Mouse (Mus musculus): ENCODE measurements around the gene Mrnip.
A peak's percentile ranks its signal among the peaks of the same experiment; 100 is the strongest.
"Not testable (repeated sequence)": the region's sequence is repeated elsewhere in the genome, so short reads cannot be mapped to it uniquely, and the experiment has no call there.

The Mrnip gene

DNA sequence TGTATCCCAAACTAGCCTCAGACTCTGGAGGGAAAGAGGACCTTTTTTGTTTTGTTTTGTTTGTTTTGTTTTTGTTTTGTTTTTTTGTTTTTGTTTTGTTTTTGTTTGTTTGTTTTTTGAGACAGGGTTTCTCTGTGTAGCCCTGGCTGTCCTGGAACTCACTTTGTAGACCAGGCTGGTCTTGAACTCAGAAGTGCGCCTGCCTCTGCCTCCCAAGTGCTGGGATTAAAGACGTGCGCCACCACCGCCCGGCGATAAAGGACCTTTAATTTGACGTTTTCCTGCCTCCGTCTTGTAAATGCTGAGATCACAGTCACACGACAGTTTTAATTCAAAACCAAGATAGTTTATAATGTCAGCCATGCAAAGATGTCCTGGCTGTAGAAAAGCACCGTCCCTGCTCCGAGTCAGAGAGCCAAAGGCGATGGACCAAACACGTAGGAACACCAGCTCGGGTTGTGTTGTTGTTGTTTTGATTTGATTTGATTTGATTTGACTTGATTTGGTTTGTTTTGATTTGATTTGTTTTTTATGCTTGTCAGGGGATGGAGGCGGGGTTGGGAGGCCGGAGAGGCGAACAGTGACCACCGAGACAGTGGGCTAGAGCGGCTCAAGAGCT is at the start of gene Mrnip:
Gene Mrnip, plus strand, starts transcription at position 334 of the 619 bp plus-strand sequence.
- DNase-seq: not testable (repeated sequence)

- no peak for DNase-seq
Measured at GRCm38 (mm10) chr11:50127781-50128180, 46.5 kb upstream of the Mrnip start.

- peak; percentile 90 for DNase-seq
Measured at GRCm38 (mm10) chr11:50130811-50131766, 43.2 kb upstream of the Mrnip start, which contains the start of gene Tbc1d9b. Tbc1d9b (plus strand) TSS chr11:50131396.

- DNase-seq: no peak
Measured at GRCm38 (mm10) chr11:50131801-50132201, 42.4 kb upstream of the Mrnip start.

GRCm38 (mm10) chr11:50132265-50132664 is 42.0 kb upstream of the Mrnip start:
- DNase-seq: no peak

GRCm38 (mm10) chr11:50134136-50134859 is 39.9 kb upstream of the Mrnip start:
- DNase-seq: no peak

GRCm38 (mm10) chr11:50138206-50138822 is 35.9 kb upstream of the Mrnip start:
- no peak for DNase-seq

DNA sequence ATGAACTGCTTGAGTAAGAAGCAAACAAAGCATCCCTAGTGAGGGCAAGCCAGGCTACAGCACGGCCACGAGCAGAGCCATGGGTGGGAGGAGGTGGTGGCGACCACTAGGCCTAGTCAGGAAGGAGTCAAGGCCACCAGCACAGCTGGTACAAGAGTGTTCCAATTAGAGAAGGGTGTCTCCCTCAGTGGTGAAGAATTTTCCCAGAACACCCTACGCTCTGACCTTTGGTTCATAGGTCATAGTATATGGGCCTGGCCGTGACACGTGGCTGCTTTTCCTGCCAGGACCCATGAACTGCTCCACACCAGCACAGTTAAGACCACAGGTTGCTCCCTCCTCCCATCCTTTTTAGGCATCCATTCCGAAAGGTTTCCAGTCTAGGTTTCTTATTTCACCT is 34.7 kb upstream of the Mrnip start:
- no peak for DNase-seq

DNA sequence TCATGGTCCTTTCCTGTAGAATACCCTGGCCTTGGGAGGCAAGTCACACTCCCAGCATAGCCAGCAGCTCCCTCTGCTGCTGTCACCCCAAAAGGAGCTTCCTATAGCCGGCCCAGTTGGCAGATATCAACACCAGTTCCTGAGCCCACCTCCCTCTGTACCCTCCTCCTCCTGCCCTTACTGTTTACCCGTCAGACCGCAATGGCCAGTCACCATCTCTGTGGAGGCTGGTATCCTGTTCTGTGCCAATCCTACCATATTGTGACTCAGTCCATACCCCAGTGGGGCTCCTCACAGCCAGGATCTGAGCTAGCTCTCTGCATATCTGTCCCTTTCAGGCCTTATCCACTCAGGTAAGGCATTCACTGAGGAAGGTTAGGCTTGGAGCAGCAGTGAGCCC is 28.7 kb upstream of the Mrnip start:
- DNase-seq: no peak

DNA sequence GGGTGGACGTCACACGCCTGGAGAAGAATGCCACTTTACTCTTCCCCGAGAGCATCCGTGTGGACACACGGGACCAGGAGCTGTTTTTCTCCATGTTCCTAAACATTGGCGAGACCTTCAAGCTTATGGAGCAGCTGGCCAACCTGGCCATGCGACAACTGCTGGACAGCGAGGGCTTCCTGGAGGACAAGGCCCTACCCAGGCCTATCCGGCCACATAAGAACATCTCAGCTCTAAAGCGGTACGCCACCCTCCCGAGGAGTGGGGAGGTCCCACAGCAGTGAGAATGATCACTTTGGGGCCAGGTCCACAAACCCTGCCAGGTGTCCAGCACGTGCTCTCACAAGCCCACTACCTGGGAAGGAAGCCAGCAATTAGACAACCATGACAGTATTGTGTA is 28.1 kb upstream of the Mrnip start:
- DNase-seq: no peak

GRCm38 (mm10) chr11:50147267-50147957 is 26.8 kb upstream of the Mrnip start:
- no peak for DNase-seq

DNA sequence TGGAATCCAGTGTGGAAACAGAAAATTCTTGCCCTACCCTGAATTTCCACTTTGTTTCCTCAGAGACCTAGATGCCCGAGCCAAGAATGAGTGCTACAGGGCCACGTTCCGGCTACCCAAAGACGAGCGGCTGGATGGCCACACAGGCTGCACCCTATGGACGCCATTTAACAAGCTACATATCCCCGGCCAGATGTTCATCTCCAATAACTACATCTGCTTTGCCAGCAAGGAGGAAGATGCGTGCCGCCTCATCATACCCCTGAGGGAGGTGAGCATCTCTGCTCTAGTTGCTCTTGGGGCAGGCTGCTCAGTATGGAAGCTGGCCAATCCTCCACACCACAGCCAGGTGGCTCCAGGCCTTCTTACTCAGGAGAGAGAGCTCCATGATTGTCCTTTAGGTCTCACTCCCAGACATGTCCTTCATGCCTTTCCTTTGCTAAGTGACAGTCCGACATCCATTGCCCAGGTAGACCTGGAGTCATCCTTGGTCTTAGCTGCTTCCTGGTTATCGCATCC is 26.2 kb upstream of the Mrnip start:
- DNase-seq: no peak

GRCm38 (mm10) chr11:50149200-50149599 is 25.0 kb upstream of the Mrnip start:
- DNase-seq: no peak

- no peak for DNase-seq
Measured at GRCm38 (mm10) chr11:50149603-50150150, 24.6 kb upstream of the Mrnip start.

DNA sequence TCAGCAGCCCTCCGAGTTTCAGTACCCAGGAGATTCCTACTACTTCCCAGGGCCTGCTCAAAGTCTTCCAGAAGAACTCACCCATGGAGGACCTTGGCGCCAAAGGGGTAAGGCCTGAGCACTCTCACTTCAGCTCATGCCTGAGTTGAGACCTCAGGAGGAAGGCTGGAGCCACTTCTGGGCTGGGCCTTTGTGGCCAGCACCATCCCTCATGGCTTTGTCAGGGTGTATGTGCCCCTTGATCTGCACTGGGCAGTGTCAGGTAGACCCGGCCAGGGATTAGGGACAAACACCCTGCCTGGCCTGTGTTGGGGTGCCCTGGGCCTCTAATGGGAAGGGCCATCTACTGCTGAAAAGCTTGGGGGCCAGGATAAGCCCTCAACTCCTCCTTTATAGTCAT is 22.9 kb upstream of the Mrnip start:
- DNase-seq: no peak

GRCm38 (mm10) chr11:50154166-50154565 is 20.1 kb upstream of the Mrnip start:
- no peak for DNase-seq

DNA sequence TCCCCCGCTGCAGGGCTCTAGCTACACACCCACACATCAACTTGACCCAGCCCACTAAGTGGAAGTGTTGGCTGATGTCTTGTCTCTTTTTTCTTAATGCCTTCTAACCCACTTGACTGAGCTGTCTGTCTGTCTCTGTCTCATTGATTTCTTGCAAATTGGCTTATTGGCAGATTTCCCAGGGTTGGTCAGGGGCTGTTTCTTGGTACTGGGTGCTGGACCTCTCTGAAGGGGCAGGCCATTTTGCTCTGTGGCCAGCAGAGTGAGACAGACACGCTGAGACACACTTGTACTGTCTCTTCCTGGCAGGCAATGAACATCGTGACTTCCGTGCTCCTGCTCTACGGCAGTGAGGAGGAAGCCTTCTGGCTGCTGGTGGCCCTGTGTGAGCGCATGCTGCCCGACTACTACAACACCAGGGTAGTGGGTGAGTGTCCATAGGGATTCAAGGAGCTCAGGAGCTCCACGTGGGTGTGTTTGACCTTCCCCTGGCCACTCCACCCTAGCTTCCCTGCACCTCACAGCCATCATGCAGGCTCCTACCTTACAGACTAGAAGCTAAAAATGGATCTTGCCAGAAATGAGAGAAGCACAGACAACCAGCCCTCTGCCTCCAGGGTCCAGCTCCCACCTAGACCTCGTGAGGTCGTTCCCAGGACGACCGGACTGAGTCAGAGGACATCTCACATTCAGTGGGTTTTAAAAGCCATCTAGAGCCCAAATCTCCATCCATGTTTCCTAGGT is 19.3 kb upstream of the Mrnip start:
- DNase-seq: no peak

DNA sequence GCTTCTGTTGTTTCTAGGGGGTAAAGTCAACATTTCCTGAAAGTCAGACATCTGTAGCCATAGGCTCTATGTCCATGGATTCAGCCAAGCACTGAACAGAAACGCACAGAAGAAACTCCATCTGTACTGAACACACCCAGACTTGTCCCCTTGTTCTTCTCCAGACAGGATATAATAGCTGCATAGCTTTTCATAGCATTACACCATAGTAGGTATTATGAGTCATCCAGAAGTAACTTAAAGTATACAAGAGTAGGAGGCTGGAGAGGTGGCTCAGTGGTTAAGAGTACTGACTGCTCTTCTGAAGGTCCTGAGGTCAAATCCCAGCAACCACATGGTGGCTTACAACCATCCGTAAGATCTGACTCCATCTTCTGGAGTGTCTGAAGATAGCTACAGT is 18.5 kb upstream of the Mrnip start:
- no peak for DNase-seq

- DNase-seq: no peak
Measured at GRCm38 (mm10) chr11:50156725-50157258, 17.5 kb upstream of the Mrnip start.

GRCm38 (mm10) chr11:50158346-50158745 is 15.9 kb upstream of the Mrnip start:
- no peak for DNase-seq

GRCm38 (mm10) chr11:50159347-50159746 is 14.9 kb upstream of the Mrnip start:
- no peak for DNase-seq
